ENCODE assay signal across 8 mouse cellular contexts in genomic region chr12:12148659-12149399, GRCm38 (mm10).
DNase-seq lines count a peak whose midpoint lies in the region; ATAC-seq and TF ChIP-seq lines count a peak whose summit lies in the region.

No protein-coding gene starts in this region.

- H3K4me2 ChIP-seq in forebrain, embryonic 11.5 days (ENCODE audit: low read depth, low read length, severe bottlenecking) = no peak overlapping the region
- no peak overlapping the region for H3K4me2 ChIP-seq in stomach, postnatal 0 days (replicated peaks; ENCODE audit: low read depth)

- H3K9me3 ChIP-seq in forebrain, embryonic 11.5 days (ENCODE audit: control insufficient read depth, low read length) = no peaks in the 10 kb centered on the region
- H3K9me3 ChIP-seq in forebrain, embryonic 10.5 days = no peaks in the 10 kb centered on the region
- no peaks in the 10 kb centered on the region for H3K9me3 ChIP-seq in stomach, postnatal 0 days (ENCODE audit: control insufficient read depth, low read length)

- no peaks in the 10 kb centered on the region for H3K4me1 ChIP-seq in forebrain, embryonic 11.5 days (replicated peaks; ENCODE audit: control insufficient read depth, insufficient read depth, low read length)
- H3K4me1 ChIP-seq in forebrain, embryonic 10.5 days = no peaks in the 10 kb centered on the region
- no peaks in the 10 kb centered on the region for H3K4me1 ChIP-seq in stomach, postnatal 0 days (replicated peaks; ENCODE audit: control insufficient read depth, insufficient read depth)

- H3K36me3 ChIP-seq in forebrain, embryonic 11.5 days (ENCODE audit: control insufficient read depth, insufficient read depth, low read length) = no peaks in the 10 kb centered on the region
- H3K36me3 ChIP-seq in forebrain, embryonic 10.5 days (replicated peaks) = no peaks in the 10 kb centered on the region
- no peaks in the 10 kb centered on the region for H3K36me3 ChIP-seq in stomach, postnatal 0 days (ENCODE audit: control insufficient read depth, insufficient read depth, low read length)

- TF ChIP-seq EP300 in stomach, postnatal 0 days (optimal IDR thresholded peaks at IDR 0.05) = no peak

- TF ChIP-seq CTCF in stomach, postnatal 0 days (IDR thresholded peaks at IDR 0.05; ENCODE audit: low read depth) = peak; percentile 81

- no peak overlapping the region for H3K4me3 ChIP-seq in forebrain, embryonic 11.5 days (ENCODE audit: low read depth, low read length)
- no peak overlapping the region for H3K4me3 ChIP-seq in forebrain, embryonic 10.5 days
- H3K4me3 ChIP-seq in stomach, postnatal 0 days (ENCODE audit: low read depth, low read length) = no peak overlapping the region

- H3K27me3 ChIP-seq in forebrain, embryonic 11.5 days (ENCODE audit: control insufficient read depth, insufficient read depth, low read length) = no peaks in the 10 kb centered on the region
- H3K27me3 ChIP-seq in forebrain, embryonic 10.5 days (ENCODE audit: poor library complexity, severe bottlenecking) = no peaks in the 10 kb centered on the region
- no peaks in the 10 kb centered on the region for H3K27me3 ChIP-seq in stomach, postnatal 0 days (ENCODE audit: control insufficient read depth, insufficient read depth, low read length)

- no peak overlapping the region for H3K9ac ChIP-seq in forebrain, embryonic 11.5 days (ENCODE audit: low read length)
- no peak overlapping the region for H3K9ac ChIP-seq in stomach, postnatal 0 days (ENCODE audit: low read length)

- H3K27ac ChIP-seq in forebrain, embryonic 11.5 days (ENCODE audit: low read depth, low read length) = no peak overlapping the region
- no peak overlapping the region for H3K27ac ChIP-seq in forebrain, embryonic 10.5 days
- H3K27ac ChIP-seq in stomach, postnatal 0 days (replicated peaks) = no peak overlapping the region

- DNase-seq in forebrain, embryonic 11.5 days (ENCODE audit: low spot score) = no peak
- DNase-seq in forebrain, embryonic 10.5 days (ENCODE audit: extremely low spot score, low spot score) = no peak
- peak; percentile 52 for DNase-seq in 416B (ENCODE audit: low read depth)
- peak; percentile 47 for DNase-seq in brain, embryonic 18.5 days (ENCODE audit: low read depth, low spot score)
- peak; percentile 29 for DNase-seq in induced T-regulatory cell, adult 2 months (ENCODE audit: low read depth)
- DNase-seq in stomach, postnatal 0 days (ENCODE audit: low spot score) = no peak
- no peak for DNase-seq in spleen, postnatal 4 days (ENCODE audit: low spot score in 2 of 2)
- DNase-seq in layer of hippocampus, adult 8-10 months (ENCODE audit: low spot score in 2 of 2) = no peak

- peak; percentile 60; the same call in 1 of the 2 replicates for ATAC-seq in forebrain, embryonic 11.5 days (replicated peaks; ENCODE audit: low FRiP score)
- no peak for ATAC-seq in stomach, postnatal 0 days (ENCODE audit: low FRiP score, low TSS enrichment)

- WGBS in forebrain, embryonic 11.5 days = 71% methylated on average over 3 of the region's 3 CpGs
- WGBS in forebrain, embryonic 10.5 days = 73% methylated on average over 3 of the region's 3 CpGs
- WGBS in stomach, postnatal 0 days = 54% methylated on average over 3 of the region's 3 CpGs

Comparison
In these comparisons a context has a peak if more than half of its experiments do, and no peak if none do; other contexts are left out.
1. DNase-seq: peak in 416B (single experiment), brain, embryonic 18.5 days (single experiment) and induced T-regulatory cell, adult 2 months (single experiment); none in forebrain, embryonic 11.5 days (single experiment), forebrain, embryonic 10.5 days (single experiment), stomach, postnatal 0 days (single experiment), spleen, postnatal 4 days (0 of 2) and layer of hippocampus, adult 8-10 months (0 of 2).